Mouse (Mus musculus): Measurements from ENCODE around the gene Baz1b.

- TF ChIP-seq POLR2A (IDR thresholded peaks at IDR 0.05; ENCODE audit: extremely low read depth, insufficient read depth, low read length) (no peak), CTCF (IDR thresholded peaks at IDR 0.05; ENCODE audit: low read depth, low read length) (no peak)
These were observed 43.1 kb downstream of the Baz1b start for GRCm38 (mm10) chr5:135230186-135230585.

Data from liver, adult 2 months (tissue).